Mouse (Mus musculus): Measurements from ENCODE around the gene Prickle2. TPM values are rescaled to one million over a fixed set of nuclear protein-coding genes. Genes with fewer than 3 reads are reported as not detected.

Gene Prickle2
- total and polyA plus RNA-seq, 3 experiments, result 0.05 TPM; not detected in 2

DNA sequence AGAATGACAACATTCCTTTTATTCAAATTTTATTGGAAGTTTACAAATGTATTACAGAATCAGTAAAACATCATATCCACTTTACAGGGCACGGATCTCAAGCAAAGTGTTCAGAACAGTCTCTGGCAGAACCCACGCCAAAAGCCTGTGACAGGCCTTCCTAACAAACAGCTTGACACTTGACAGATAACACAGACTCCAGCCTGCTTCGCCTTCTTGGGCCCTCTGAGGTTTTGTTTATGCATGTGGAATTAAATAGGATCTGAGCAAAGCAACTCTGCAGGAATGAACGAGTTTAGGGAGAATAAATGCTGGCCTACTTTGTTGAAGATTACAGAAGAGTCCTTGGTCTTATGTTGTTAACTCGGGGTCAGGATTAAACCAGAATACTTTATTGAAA lies 335.1 kb downstream of the Prickle2 start:
- ATAC-seq (ENCODE audit: extremely low read depth, insufficient number of reproducible peaks, low FRiP score, poor library complexity, severe bottlenecking), result no peak

DNA sequence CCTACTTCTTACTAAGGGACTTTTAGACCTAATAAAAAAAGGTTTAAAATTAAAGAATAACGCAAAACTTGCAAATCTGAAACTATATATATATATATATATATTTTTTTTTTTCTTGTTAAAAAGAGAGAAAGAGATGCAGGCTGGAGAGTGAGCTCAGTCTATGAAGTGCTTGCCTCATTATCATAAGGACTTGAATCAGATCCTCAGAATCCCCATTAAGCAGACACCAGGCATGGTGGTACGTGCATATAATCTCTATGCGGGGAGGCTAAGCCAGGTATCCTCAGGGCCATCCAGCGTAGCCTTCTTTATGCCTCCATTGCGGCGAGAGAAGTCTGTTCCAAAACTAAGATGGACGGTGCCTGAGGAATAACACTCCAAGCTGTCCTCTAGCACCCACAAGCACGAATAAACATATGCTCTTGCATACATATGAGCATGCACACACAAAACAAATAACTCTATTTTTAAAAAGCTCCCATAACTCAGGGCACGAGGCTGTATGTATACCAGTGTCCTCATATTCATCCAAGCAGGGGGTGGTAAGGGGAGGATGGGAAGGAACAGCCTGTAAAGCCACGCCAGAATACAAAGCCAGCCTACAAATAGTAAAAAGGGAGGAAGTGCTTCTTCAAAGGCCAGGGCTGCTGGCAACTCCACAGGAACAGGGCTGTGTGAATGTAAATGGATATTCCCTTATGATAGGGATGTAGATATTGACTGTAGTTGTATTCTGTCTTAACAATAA lies 358.5 kb downstream of the Prickle2 start:
- DNase-seq (ENCODE audit: low spot score) (no peak), ATAC-seq (ENCODE audit: extremely low read depth, insufficient number of reproducible peaks, low FRiP score, poor library complexity, severe bottlenecking) (no peak)
- TF ChIP-seq GATA2 (IDR thresholded peaks at IDR 0.05; ENCODE audit: borderline replicate concordance, low read depth, low read length), result no peak
- TF ChIP-seq POLR2AphosphoS5 (IDR thresholded peaks at IDR 0.05; ENCODE audit: insufficient replicate concordance, low read depth, low read length), result no peak
- TF ChIP-seq CTCF (IDR thresholded peaks at IDR 0.05; ENCODE audit: low read depth, low read length), result no peak
- TF ChIP-seq TAL1 (conservative IDR thresholded peaks at IDR 0.05; ENCODE audit: low read depth, low read length), result no peak
- TF ChIP-seq GATA1 (IDR thresholded peaks at IDR 0.05; ENCODE audit: borderline replicate concordance, low read length), result no peak
- H3K9me3 ChIP-seq (replicated peaks), result no peaks in the 10 kb centered on the region
- H3K36me3 ChIP-seq (replicated peaks), result no peaks in the 10 kb centered on the region
- H3K27me3 ChIP-seq (ENCODE audit: insufficient read depth, low read length), result no peaks in the 10 kb centered on the region
- H3K4me1 ChIP-seq (ENCODE audit: insufficient read depth, low read depth, low read length), result no peaks in the 10 kb centered on the region
- H3K4me3 ChIP-seq (ENCODE audit: low read depth, low read length), result no peak overlapping the region

More for the DNA sequence above, 335.1 kb downstream of the Prickle2 start:
- TF ChIP-seq GATA1 (IDR thresholded peaks at IDR 0.05; ENCODE audit: borderline replicate concordance, low read length), result no peak
- no peak for TF ChIP-seq TAL1 (conservative IDR thresholded peaks at IDR 0.05; ENCODE audit: low read depth, low read length)
- no peak for TF ChIP-seq GATA2 (IDR thresholded peaks at IDR 0.05; ENCODE audit: borderline replicate concordance, low read depth, low read length)
- no peak for TF ChIP-seq POLR2AphosphoS5 (IDR thresholded peaks at IDR 0.05; ENCODE audit: insufficient replicate concordance, low read depth, low read length)
- TF ChIP-seq CTCF (IDR thresholded peaks at IDR 0.05; ENCODE audit: low read depth, low read length), result no peak
- no peaks in the 10 kb centered on the region for H3K36me3 ChIP-seq (replicated peaks)
- DNase-seq (ENCODE audit: low spot score), result no peak
- peaks cover 1% of the 10 kb centered on the region; the same call in 1 of the 2 replicates for H3K27me3 ChIP-seq (ENCODE audit: insufficient read depth, low read length)
- no peaks in the 10 kb centered on the region for H3K4me1 ChIP-seq (ENCODE audit: insufficient read depth, low read depth, low read length)
- H3K4me3 ChIP-seq (ENCODE audit: low read depth, low read length), result no peak overlapping the region
- H3K9me3 ChIP-seq (replicated peaks), result 0 out of 2 replicates have a peak, but pooled peaks cover 3% of the 10 kb centered on the region

- no peak for TF ChIP-seq POLR2AphosphoS5 (IDR thresholded peaks at IDR 0.05; ENCODE audit: insufficient replicate concordance, low read depth, low read length)
- no peak for TF ChIP-seq GATA2 (IDR thresholded peaks at IDR 0.05; ENCODE audit: borderline replicate concordance, low read depth, low read length)
- TF ChIP-seq TAL1 (conservative IDR thresholded peaks at IDR 0.05; ENCODE audit: low read depth, low read length), result no peak
- TF ChIP-seq CTCF (IDR thresholded peaks at IDR 0.05; ENCODE audit: low read depth, low read length), result no peak
- TF ChIP-seq GATA1 (IDR thresholded peaks at IDR 0.05; ENCODE audit: borderline replicate concordance, low read length), result no peak
- no peak overlapping the region for H3K4me3 ChIP-seq (ENCODE audit: low read depth, low read length)
These were observed 359.2 kb downstream of the Prickle2 start for GRCm38 (mm10) chr6:92346729-92347128.

GRCm38 (mm10) chr6:92345151-92345550 lies 360.8 kb downstream of the Prickle2 start:
- no peak overlapping the region for H3K4me3 ChIP-seq (ENCODE audit: low read depth, low read length)
- DNase-seq (ENCODE audit: low spot score) (no peak), ATAC-seq (ENCODE audit: extremely low read depth, insufficient number of reproducible peaks, low FRiP score, poor library complexity, severe bottlenecking) (no peak)
- no peak for TF ChIP-seq POLR2AphosphoS5 (IDR thresholded peaks at IDR 0.05; ENCODE audit: insufficient replicate concordance, low read depth, low read length)
- H3K4me1 ChIP-seq (ENCODE audit: insufficient read depth, low read depth, low read length), result no peaks in the 10 kb centered on the region
- H3K27me3 ChIP-seq (ENCODE audit: insufficient read depth, low read length), result no peaks in the 10 kb centered on the region
- no peaks in the 10 kb centered on the region for H3K36me3 ChIP-seq (replicated peaks)
- H3K9me3 ChIP-seq (replicated peaks), result no peaks in the 10 kb centered on the region

More at GRCm38 (mm10) chr6:92346729-92347128, 359.2 kb downstream of the Prickle2 start:
- ATAC-seq (ENCODE audit: extremely low read depth, insufficient number of reproducible peaks, low FRiP score, poor library complexity, severe bottlenecking) (no peak), DNase-seq (ENCODE audit: low spot score) (no peak)
- Histone ChIP-seq H3K36me3 (replicated peaks) (no peaks in the 10 kb centered on the region), H3K27me3 (ENCODE audit: insufficient read depth, low read length) (no peaks in the 10 kb centered on the region), H3K4me1 (ENCODE audit: insufficient read depth, low read depth, low read length) (no peaks in the 10 kb centered on the region), H3K9me3 (replicated peaks) (no peaks in the 10 kb centered on the region)

DNA sequence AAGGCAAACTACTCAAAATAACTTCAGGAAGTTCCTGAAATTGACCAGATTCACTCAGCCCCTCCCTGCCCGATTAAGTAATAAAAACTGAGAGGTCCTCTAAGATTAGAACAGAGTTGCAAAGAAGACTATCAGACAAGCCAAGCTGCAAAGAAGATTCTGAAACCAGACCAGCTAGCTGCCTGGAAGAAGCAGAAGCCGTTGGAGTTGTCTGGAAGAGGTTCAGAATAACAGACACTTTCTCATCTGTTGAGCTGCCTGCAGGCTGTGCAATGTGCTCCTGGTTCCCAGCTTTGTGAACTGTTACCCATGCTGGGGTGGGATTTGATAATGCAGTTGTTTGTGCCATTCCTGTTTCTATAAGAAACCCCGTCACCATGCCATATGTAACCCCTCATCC lies 361.4 kb downstream of the Prickle2 start:
- no peaks in the 10 kb centered on the region for H3K36me3 ChIP-seq (replicated peaks)
- H3K4me1 ChIP-seq (ENCODE audit: insufficient read depth, low read depth, low read length), result no peaks in the 10 kb centered on the region
- no peaks in the 10 kb centered on the region for H3K9me3 ChIP-seq (replicated peaks)
- ATAC-seq (ENCODE audit: extremely low read depth, insufficient number of reproducible peaks, low FRiP score, poor library complexity, severe bottlenecking), result no peak
- no peaks in the 10 kb centered on the region for H3K27me3 ChIP-seq (ENCODE audit: insufficient read depth, low read length)
- no peak for DNase-seq (ENCODE audit: low spot score)
- no peak overlapping the region for H3K4me3 ChIP-seq (ENCODE audit: low read depth, low read length)
- TF ChIP-seq GATA1 (IDR thresholded peaks at IDR 0.05; ENCODE audit: borderline replicate concordance, low read length) (no peak), CTCF (IDR thresholded peaks at IDR 0.05; ENCODE audit: low read depth, low read length) (no peak), GATA2 (IDR thresholded peaks at IDR 0.05; ENCODE audit: borderline replicate concordance, low read depth, low read length) (no peak), TAL1 (conservative IDR thresholded peaks at IDR 0.05; ENCODE audit: low read depth, low read length) (no peak), POLR2AphosphoS5 (IDR thresholded peaks at IDR 0.05; ENCODE audit: insufficient replicate concordance, low read depth, low read length) (no peak)

Other genes starting within 250 kb of the Prickle2 start
- gene A730049H05Rik, start 110.3 kb upstream of the Prickle2 start, total RNA-seq (2014; fragmentation: Nextera tagmentation), result not detected in 2 replicates
- 0.22 and 0.29 TPM in 2 replicates for gene A730049H05Rik, start 110.3 kb upstream of the Prickle2 start, total RNA-seq (2017)
- not detected in 2 replicates for gene A730049H05Rik, start 110.3 kb upstream of the Prickle2 start, polyA plus RNA-seq (2012)
- not detected in 2 replicates for gene Gm15737, start 163.2 kb upstream of the Prickle2 start, total RNA-seq (2014; fragmentation: Nextera tagmentation)
- gene Gm15737, start 163.2 kb upstream of the Prickle2 start, total RNA-seq (2017), result 0.05 and 0.06 TPM in 2 replicates
- not detected in 2 replicates for gene Gm15737, start 163.2 kb upstream of the Prickle2 start, polyA plus RNA-seq (2012)
- not detected in 2 replicates for gene Adamts9, start 237.3 kb upstream of the Prickle2 start, total RNA-seq (2014; fragmentation: Nextera tagmentation)
- gene Adamts9, start 237.3 kb upstream of the Prickle2 start, total RNA-seq (2017), result 0.12 and 0.27 TPM in 2 replicates
- gene Adamts9, start 237.3 kb upstream of the Prickle2 start, polyA plus RNA-seq (2012), result not detected in 2 replicates

Measured in G1E (cell line).